Mouse (Mus musculus): ENCODE results near the gene Best3.

GRCm38 (mm10) chr10:116972509-116972908, 13.6 kb upstream of the Best3 start, which contains the start of gene Gm10271:
- no peak for TF ChIP-seq CTCF (IDR thresholded peaks at IDR 0.05; ENCODE audit: low read depth)
- no peak for TF ChIP-seq EP300 (optimal IDR thresholded peaks at IDR 0.05)
